Mouse (Mus musculus) adrenal gland, adult 18-20 months (tissue): ENCODE measurements around the gene Elane. TPM values are rescaled to one million over a fixed set of nuclear protein-coding genes. Genes with fewer than 3 reads are reported as not detected.
A peak's percentile ranks its signal among the peaks of the same experiment; 100 is the strongest.

Experiments used
- DNase-seq, 2 experiments: peaks; one replicate each; pipeline ENCODE4 v3.0.0; 2021 to 2022; ENCODE audit warnings: low spot score in 2 of 2
- long read RNA-seq, 2 experiments: library from polyadenylated mRNA; stranded (forward); transcript quantifications; one replicate each; pipeline ENCODE4 v2.0.0; 2021
- total RNA-seq, 2 experiments: library from RNA; stranded (reverse); gene quantifications; 1 replicate in 1 of 2; 2 replicates in 1 of 2; pipeline ENCODE4 v1.2.3; 2021

Gene Elane
- total RNA-seq, result not detected
- long read RNA-seq, experiment 1, partial matches to known transcripts, result 0 of 1 reads
- long read RNA-seq, experiment 1, other reads (novel, unspliced or antisense), result 0 of 1 reads
- long read RNA-seq, experiment 2, partial matches to known transcripts, result 0 of 3 reads
- long read RNA-seq, experiment 2, other reads (novel, unspliced or antisense), result 0 of 3 reads

GRCm38 (mm10) chr10:79886054-79886453 is at the start of gene Elane:
Gene Elane, plus strand, starts transcription at chr10:79886247.
- no peak for DNase-seq

GRCm38 (mm10) chr10:79836918-79837317 is 49.1 kb upstream of the Elane start:
- no peak for DNase-seq

- DNase-seq, result no peak
Measured at GRCm38 (mm10) chr10:79838151-79838550, 47.9 kb upstream of the Elane start.

- no peak for DNase-seq
Measured at GRCm38 (mm10) chr10:79840091-79840490, 46.0 kb upstream of the Elane start.

- DNase-seq, result no peak
Measured at GRCm38 (mm10) chr10:79840644-79841551, 45.1 kb upstream of the Elane start.

GRCm38 (mm10) chr10:79842322-79842721 is 43.7 kb upstream of the Elane start:
- DNase-seq, result no peak

- no peak for DNase-seq
Measured at GRCm38 (mm10) chr10:79843476-79843875, 42.6 kb upstream of the Elane start.

GRCm38 (mm10) chr10:79846553-79846952 is 39.5 kb upstream of the Elane start:
- DNase-seq, result no peak

GRCm38 (mm10) chr10:79849941-79850628 is 36.0 kb upstream of the Elane start:
- DNase-seq, result no peak

- DNase-seq, result no peak
Measured at GRCm38 (mm10) chr10:79851653-79852052, 34.4 kb upstream of the Elane start.

GRCm38 (mm10) chr10:79852107-79852789 is 33.8 kb upstream of the Elane start:
- peak in 1 of 2 experiments; percentile 29 for DNase-seq

GRCm38 (mm10) chr10:79852827-79853226 is 33.2 kb upstream of the Elane start:
- DNase-seq, result peak in 1 of 2 experiments; percentile 26

GRCm38 (mm10) chr10:79853392-79853791 is 32.7 kb upstream of the Elane start:
- DNase-seq, result peak; percentile 93 to 94

GRCm38 (mm10) chr10:79853860-79854795 is 31.9 kb upstream of the Elane start, which contains the start of gene Ptbp1:
Gene Ptbp1, plus strand, starts transcription at chr10:79854427.
- DNase-seq, result peak; percentile 97

- peak; percentile 65 to 70 for DNase-seq
Measured at GRCm38 (mm10) chr10:79854801-79855541, 31.1 kb upstream of the Elane start.

- DNase-seq, result peak in 1 of 2 experiments; percentile 37
Measured at GRCm38 (mm10) chr10:79855558-79856184, 30.4 kb upstream of the Elane start.

GRCm38 (mm10) chr10:79856280-79856679 is 29.8 kb upstream of the Elane start:
- no peak for DNase-seq

GRCm38 (mm10) chr10:79856704-79857451 is 29.2 kb upstream of the Elane start:
- no peak for DNase-seq
